Mouse (Mus musculus): ENCODE data around the gene Rbm5. TPM values are rescaled to one million over a fixed set of nuclear protein-coding genes. Genes with fewer than 3 reads are reported as not detected.

Rbm5 gene
- total RNA-seq, 2 experiments from 2014 or later = 122 to 155 TPM

Other genes with a start within 250 kb of the Rbm5 start
- gene Tmem115, start 237.1 kb downstream of the Rbm5 start, total RNA-seq (2021) = 10 to 100 TPM; 33.3 to 36.5 TPM
- gene Cyb561d2, start 228.8 kb downstream of the Rbm5 start, total RNA-seq (2021) = 10 to 100 TPM; 16.2 to 17.4 TPM
- gene Nprl2, start 228.8 kb downstream of the Rbm5 start, total RNA-seq (2021) = 10 to 100 TPM; 40.4 to 41.7 TPM
- gene Zmynd10, start 223.7 kb downstream of the Rbm5 start, total RNA-seq (2021) = 1 to 10 TPM; 4.0 to 5.6 TPM
- 10 to 100 TPM; 14.3 to 17.4 TPM for gene Rassf1, start 219.4 kb downstream of the Rbm5 start, total RNA-seq (2021)
- gene Tusc2, start 207.7 kb downstream of the Rbm5 start, total RNA-seq (2021) = 10 to 100 TPM; 86.5 to 94.7 TPM
- gene Hyal2, start 203.1 kb downstream of the Rbm5 start, total RNA-seq (2021) = 10 to 100 TPM in 1 of 2 experiments, 1 to 10 TPM in 1; 9.3 to 10.1 TPM
- gene Hyal1, start 194.1 kb downstream of the Rbm5 start, total RNA-seq (2021) = 1 to 10 TPM; 5.0 to 7.4 TPM
- gene Naa80, start 192.1 kb downstream of the Rbm5 start, total RNA-seq (2021) = 10 to 100 TPM; 10.8 to 11.3 TPM
- gene Hyal3, start 190.2 kb downstream of the Rbm5 start, total RNA-seq (2021) = 1 to 10 TPM in 1 of 2 experiments, under 1 TPM in 1; 0.96 to 1.1 TPM
- 10 to 100 TPM; 11.1 to 13.3 TPM for gene Ifrd2, start 183.4 kb downstream of the Rbm5 start, total RNA-seq (2021)
- gene Sema3b, start 161.8 kb downstream of the Rbm5 start, total RNA-seq (2021) = 1 to 10 TPM; 3.4 to 3.5 TPM
- 100 to 1,000 TPM; 214 to 221 TPM for gene Gnai2, start 135.6 kb downstream of the Rbm5 start, total RNA-seq (2021)
- gene Slc38a3, start 101.5 kb downstream of the Rbm5 start, total RNA-seq (2021) = 10 to 100 TPM; 69.9 to 81.4 TPM
- gene Gnat1, start 91.3 kb downstream of the Rbm5 start, total RNA-seq (2021) = under 1 TPM; 0.18 to 0.21 TPM
- gene Sema3f, start 60.5 kb downstream of the Rbm5 start, total RNA-seq (2021) = 10 to 100 TPM; 16.6 to 17.8 TPM
- 10 to 100 TPM; 57.0 to 65.0 TPM for gene Rbm6, start 102.2 kb upstream of the Rbm5 start, total RNA-seq (2021)
- gene Mon1a, start 117.2 kb upstream of the Rbm5 start, total RNA-seq (2021) = 10 to 100 TPM; 22.2 to 25.4 TPM
- 1 to 10 TPM in 1 of 2 experiments, under 1 TPM in 1; 0.69 to 1.3 TPM for gene Mst1r, start 135.9 kb upstream of the Rbm5 start, total RNA-seq (2021)
- gene Actl11, start 157.5 kb upstream of the Rbm5 start, total RNA-seq (2021) = not detected
- 100 to 1,000 TPM; 352 to 354 TPM for gene Camkv, start 164.7 kb upstream of the Rbm5 start, total RNA-seq (2021)
- 10 to 100 TPM in 1 of 2 experiments, 1 to 10 TPM in 1; 9.5 to 14.9 TPM for gene Traip, start 179.1 kb upstream of the Rbm5 start, total RNA-seq (2021)
- 1 to 10 TPM; 3.1 to 4.6 TPM for gene Uba7, start 204.5 kb upstream of the Rbm5 start, total RNA-seq (2021)
- gene Gm20661, start 212.1 kb upstream of the Rbm5 start, total RNA-seq (2021) = not detected
- gene Inka1, start 214.9 kb upstream of the Rbm5 start, total RNA-seq (2021) = 1 to 10 TPM; 3.9 to 4.0 TPM
- 1 to 10 TPM; 1.5 to 1.9 TPM for gene Cdhr4, start 221.5 kb upstream of the Rbm5 start, total RNA-seq (2021)
- 1 to 10 TPM; 3.7 to 4.4 TPM for gene Gm20662, start 225.4 kb upstream of the Rbm5 start, total RNA-seq (2021)
- gene Ip6k1, start 231.5 kb upstream of the Rbm5 start, total RNA-seq (2021) = 100 to 1,000 TPM; 185 to 190 TPM